Mouse (Mus musculus) gastrocnemius, postnatal 14 days (tissue): ENCODE measurements around the gene Hist1h2ae. TPM values are rescaled to one million over a fixed set of nuclear protein-coding genes. Genes with fewer than 3 reads are reported as not detected.
"Not testable (repeated sequence)": the region's sequence is repeated elsewhere in the genome, so short reads cannot be mapped to it uniquely, and the experiment has no call there.

Experiments used
- DNase-seq: peaks from one replicate; pipeline ENCODE4 v3.0.0; 2021; ENCODE audit warnings: mixed read lengths
- intact Hi-C: fragments of 180-260 bp; cut with DNase I; formaldehyde crosslinking; loops from one replicate; pipeline ENCODE4 v1.15.1; 2025; ENCODE audit warnings: low total_unique reads
- total RNA-seq, 2 experiments: library from RNA; stranded (reverse); gene quantifications; 2 replicates each; pipeline ENCODE4 v1.2.3; 2021

Gene Hist1h2ae
- total RNA-seq, 2 experiments from 2014 or later = 15.2 to 16.6 TPM

DNA sequence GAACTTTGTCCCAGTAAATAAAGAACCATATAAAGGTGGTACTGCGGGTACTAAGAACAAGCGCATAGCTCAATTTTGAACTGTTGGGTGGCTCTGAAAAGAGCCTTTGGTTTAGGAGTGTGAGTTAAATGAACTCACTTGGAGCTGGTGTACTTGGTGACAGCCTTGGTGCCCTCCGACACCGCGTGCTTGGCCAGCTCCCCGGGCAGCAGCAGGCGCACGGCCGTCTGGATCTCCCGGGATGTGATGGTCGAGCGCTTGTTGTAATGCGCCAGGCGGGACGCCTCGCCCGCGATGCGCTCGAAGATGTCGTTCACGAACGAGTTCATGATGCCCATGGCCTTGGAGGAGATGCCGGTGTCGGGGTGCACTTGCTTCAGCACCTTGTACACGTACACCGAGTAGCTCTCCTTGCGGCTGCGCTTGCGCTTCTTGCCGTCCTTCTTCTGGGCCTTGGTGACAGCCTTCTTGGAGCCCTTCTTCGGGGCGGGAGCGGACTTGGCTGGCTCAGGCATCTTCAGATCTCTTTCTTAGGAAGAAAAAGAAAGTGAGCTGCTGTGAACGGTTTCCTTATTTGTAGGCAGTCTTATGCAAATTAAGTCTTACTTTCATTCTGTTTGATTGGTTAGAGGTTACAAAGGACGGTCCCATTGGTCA is 14.6 kb upstream of the Hist1h2ae start:
- peak; percentile 46 for DNase-seq
- intact Hi-C loops = not testable (repeated sequence)

DNA sequence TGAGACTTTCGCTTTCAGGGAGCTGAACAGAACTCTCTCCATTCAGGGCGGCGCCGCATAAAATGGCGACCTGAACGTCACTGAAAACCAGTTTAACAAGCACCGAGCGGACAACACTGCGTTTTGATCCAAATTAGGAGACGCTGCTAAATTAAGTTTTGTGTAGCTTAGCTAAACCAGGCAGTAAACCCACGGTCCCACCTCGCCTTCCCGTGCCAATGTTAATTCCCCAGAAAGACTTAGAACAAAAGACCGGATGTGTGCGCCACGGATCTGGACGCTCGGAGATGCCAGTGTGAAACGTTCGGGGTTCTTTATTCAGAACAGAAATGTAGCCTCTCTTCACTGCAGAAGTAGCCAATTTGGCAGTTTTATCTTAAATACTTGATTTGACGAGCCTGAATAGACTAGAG is 14.0 kb upstream of the Hist1h2ae start:
- intact Hi-C loops = no loop called here
- peak; percentile 71 for DNase-seq

DNA sequence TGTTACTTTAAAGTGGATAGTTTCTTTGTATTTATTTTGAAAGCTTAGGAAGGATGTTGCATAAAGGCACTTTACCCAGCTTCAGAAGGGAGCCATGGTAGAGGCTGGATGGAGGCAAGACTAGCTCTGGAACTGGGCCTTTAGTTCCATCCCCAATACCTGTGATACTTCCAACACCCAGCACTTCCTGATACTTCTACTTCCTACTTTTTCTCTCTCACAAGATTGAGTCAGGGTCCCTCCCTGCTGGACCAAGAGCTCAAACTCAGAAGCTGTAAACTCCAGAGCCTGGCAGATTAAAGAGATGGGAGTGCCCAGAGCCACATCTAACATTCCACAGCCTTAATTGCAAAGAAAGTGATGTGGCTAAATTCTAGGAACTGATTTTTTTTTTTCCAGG is 13.3 kb upstream of the Hist1h2ae start:
- intact Hi-C loops = no loop called here
- DNase-seq = no peak

DNA sequence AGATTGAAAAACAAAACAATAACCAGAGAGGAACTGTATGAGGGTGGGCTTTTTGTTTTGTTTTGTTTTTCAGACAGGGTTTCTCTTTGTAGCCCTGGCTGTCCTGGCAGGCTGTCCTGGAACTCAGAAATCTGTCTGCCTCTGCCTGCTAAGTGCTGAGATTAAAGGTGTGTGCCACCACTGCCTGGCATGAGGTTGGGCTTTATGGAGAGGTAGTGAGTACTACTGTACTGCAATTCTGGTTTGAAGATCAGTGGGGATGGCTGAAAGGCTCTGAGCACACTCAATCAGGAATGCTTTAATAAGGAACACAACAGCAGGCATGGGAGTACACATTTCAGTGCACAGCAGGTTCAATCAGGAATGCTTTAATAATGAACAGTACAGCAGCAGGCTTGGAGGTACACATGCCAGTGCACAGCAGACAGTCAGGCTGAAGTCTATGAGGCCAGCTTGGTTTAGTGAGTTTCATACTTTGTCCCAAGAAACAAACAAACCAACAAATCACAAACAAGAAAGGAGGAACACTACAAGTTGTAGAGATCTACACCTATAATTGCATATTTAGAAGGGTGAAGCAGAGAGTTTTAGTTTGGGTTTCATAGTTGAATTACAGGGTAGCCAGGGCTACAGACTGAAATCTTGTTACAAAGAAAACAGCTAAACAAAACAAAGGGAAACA is 12.5 kb upstream of the Hist1h2ae start:
- DNase-seq = no peak
- intact Hi-C loops = no loop called here

DNA sequence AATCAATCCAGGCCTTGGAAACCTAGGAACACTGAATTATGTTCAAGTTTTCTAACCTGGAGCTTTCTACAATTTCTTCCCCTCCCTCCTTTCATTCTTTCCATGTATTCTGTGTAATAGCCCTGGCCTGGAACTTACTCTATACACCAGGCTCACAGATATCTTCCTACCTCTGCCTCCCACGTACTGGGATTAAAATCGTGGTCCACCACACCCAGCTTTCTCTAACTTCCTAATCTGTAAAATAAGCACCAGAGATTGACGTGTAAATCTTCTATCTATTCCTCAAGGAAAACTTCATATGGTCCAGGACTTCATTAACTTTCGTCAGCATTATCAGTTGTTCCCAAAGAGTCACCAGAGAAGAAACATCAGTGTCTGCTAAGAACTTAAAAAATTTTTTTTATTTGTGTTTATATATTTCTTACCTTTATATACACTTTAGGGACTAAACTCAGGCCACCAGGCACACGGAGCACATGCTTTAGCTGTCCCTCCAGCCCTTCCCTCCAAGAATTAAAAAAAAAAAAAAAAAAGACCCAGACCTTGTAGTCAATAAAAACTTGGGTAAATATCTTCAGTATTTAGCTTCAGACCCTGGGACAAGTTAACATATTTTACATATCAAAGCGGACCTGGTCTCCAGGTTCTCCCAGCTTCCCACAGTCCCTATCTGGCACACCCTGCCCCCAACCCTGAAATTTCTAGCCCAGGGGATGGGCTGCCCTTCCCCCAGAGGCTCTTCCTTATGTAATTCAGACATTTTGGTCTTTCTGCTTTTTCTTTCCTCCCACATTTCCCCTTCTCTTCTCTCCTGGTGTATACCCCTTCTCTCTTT is 11.4 kb upstream of the Hist1h2ae start:
- no peak for DNase-seq
- intact Hi-C loops = no loop called here

DNA sequence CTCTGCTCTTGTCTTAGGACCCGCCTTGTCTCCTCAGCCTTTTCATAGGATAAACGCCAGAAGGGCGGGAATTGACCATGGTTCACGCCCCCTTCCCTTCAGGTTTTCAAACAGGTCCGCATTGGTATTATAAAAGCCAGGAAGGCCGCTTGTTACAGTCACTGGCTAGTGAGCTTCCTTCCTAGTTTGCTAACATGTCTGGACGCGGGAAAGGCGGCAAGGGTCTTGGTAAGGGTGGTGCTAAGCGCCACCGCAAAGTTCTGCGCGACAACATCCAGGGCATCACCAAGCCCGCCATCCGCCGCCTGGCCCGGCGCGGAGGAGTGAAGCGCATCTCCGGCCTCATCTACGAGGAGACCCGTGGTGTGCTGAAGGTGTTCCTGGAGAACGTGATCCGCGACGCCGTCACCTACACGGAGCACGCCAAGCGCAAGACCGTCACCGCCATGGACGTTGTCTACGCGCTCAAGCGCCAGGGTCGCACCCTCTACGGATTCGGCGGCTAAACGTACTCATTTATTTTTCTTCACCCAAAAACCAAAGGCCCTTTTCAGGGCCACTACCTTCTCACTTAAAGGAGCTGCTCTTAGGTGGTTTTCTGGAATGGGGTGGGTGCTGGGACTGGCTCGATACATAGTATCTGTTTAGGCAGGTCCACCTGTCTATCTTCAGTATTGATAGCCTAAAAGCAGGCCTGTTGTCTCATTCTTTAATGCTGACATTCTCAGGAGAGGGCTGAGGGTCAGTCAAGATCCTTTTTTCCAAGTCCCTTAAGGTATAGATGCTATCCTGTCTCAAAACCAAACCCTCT is 10.6 kb upstream of the Hist1h2ae start, which contains the start of gene Hist1h4d:
Gene Hist1h4d (plus strand): TSS at position 191 of the 811 bp plus-strand sequence.
- intact Hi-C loops = no loop called here
- peak; percentile 87 for DNase-seq

DNA sequence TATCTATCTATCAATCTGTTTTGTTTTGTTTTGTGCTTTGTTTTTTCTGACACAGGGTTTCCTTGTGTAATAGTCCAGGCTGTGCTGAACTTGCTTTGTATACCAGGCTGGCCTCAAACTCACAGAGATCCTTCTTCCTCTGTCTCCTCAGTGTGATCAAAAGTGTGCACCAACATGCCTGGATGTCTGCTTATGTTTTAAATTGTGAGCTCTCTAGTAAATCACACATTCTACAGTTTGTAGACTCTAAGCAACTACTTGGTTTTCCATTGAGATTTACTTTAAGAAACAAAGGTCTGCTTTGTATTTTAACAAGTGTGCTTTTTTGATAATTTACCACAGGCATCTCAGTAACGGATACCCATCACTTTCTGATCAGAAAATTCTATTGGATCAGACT is 6.8 kb upstream of the Hist1h2ae start:
- intact Hi-C loops = no loop called here

DNA sequence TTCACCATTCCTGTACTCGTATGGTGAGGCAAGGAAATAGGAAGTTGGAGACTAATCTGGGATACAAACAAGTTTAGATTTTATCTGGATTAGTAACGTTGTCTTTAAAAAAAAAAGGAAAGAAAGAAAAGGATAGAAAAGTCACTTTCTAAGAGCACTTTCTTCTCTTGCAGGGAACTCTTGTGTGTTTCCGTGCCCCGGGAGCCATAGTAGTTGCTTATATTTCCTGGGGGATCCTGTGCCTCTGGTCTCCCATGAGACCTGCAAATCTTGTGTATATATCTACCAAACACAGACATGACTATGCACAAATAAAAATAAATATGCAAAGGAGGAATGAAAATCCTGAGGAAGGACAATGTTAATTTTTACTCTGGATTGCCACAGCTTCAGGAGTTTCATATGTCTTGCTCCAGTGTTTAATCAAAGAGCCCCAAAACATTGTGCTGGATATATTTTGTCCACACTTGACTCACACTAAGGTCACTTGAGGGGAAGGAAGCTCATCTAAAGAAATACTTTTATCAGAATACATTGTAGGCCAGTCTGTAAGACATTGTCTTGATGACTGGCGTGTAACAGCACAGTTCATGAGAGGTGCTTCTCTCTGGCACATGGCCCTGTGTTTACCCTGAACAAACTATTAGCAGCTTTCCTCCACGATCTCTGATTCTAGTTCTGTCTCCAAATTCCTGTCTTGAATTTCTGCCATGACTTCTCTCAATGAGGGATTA is 6.1 kb upstream of the Hist1h2ae start:
- intact Hi-C loops = no loop called here
- DNase-seq = no peak

More for the DNA sequence above, 6.8 kb upstream of the Hist1h2ae start:
- no peak for DNase-seq

DNA sequence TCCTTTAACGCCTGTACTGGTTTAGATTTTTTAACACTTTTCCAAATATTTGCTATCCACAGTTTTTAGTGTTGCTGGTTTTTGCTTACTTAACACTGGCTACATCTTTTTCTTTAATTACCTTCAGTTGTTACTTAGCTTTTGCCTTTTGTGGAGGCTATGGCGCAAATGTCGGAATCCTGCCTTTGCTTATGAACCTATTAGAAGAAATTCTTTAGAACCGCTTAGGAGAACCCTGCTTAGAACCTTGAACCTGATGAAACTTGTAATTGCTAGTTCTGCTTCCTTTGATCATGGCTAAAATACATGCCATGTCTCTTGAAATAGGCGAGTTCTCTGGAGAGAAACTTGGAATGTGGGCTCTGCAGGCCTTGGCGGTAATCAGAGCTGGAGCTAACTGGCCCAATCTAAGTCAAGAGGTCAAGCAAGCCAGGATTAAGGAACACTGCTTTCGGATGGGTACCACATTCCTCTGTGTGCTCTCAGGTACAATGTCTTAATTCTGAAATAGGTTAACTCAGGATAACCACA is 5.4 kb upstream of the Hist1h2ae start:
- DNase-seq = no peak

DNA sequence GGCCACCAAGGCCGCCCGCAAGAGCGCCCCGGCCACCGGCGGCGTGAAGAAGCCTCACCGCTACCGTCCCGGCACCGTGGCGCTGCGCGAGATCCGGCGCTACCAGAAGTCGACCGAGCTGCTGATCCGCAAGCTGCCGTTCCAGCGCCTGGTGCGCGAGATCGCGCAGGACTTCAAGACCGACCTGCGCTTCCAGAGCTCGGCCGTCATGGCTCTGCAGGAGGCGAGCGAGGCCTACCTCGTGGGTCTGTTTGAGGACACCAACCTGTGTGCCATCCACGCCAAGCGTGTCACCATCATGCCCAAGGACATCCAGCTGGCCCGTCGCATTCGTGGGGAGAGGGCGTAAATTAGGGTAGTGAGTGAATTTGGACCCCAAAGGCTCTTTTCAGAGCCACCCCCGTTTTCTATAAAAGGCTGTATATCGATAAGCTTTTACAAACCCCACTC is 4.9 kb upstream of the Hist1h2ae start:
- intact Hi-C loops, DNase-seq: not testable (repeated sequence)

More for the DNA sequence above, 5.4 kb upstream of the Hist1h2ae start:
- intact Hi-C loops = no loop called here

DNA sequence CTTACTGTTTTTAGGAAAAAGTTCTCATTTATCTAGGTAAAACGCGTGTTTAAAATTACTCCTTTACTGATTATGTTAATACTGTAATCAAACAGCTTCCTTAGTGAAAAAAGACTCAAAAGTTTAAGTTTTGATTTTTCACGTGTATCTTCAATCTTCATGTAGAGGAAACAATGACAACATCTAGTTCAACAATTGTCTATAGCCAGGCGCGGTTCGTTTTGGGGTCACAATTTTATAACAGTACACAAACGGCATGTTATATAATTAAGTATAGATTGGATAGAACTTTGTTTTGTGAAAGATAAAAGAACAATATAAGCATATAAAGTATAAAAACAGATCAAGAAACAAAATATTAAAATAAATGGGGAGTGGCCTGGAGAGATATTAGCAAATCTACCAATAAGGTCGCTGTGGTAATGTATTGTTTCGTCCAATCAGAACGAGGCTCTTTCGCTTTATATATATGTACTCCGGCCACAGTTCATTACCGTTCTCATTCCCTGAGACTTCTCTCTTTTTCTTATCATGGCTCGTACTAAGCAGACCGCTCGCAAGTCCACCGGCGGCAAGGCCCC is 4.3 kb upstream of the Hist1h2ae start, which contains the start of gene Hist1h3d:
Gene Hist1h3d (plus strand): TSS at position 493 of the 581 bp plus-strand sequence.
- no peak for DNase-seq

DNA sequence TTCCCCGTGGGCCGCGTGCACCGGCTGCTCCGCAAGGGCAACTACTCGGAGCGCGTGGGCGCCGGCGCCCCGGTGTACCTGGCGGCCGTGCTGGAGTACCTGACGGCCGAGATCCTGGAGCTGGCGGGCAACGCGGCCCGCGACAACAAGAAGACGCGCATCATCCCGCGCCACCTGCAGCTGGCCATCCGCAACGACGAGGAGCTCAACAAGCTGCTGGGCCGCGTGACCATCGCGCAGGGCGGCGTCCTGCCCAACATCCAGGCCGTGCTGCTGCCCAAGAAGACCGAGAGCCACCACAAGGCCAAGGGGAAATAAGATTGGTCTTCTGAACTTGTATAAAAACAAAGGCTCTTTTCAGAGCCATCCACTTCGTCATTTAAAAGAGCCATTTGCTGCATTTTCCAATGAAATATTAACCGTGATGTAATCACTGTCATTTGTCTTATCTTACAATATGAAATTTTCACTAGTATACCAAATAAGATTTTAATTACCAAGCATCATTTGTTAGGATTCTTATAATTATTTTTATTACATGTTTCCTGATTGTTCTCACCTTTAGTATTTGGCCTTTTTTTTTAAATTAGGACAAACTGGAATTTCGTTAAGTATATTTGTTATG is 3.6 kb upstream of the Hist1h2ae start:
- intact Hi-C loops, DNase-seq: not testable (repeated sequence)

More for the DNA sequence above, 4.3 kb upstream of the Hist1h2ae start, which contains the start of gene Hist1h3d:
- intact Hi-C loops = no loop called here

DNA sequence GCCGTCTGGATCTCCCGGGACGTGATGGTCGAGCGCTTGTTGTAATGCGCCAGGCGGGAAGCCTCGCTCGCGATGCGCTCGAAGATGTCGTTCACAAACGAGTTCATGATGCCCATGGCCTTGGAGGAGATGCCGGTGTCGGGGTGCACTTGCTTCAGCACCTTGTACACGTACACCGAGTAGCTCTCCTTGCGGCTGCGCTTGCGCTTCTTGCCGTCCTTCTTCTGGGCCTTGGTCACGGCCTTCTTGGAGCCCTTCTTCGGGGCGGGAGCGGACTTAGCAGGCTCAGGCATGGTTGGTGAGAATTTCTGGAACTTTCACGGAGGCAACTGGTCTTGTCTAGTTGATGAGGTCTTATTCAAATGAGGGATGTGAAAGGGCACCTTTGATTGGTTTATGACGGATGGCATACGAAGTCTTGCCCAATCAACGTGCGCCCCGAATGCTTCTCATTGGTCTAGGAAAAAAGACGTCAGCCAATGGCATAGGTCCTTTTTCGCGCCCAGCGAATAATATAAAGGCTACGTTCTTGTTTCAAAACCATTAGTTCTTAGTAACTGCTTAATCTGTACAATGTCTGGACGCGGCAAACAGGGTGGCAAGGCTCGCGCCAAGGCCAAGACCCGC is 3.0 kb upstream of the Hist1h2ae start, which contains the start of the genes Hist1h2bf and Hist1h2ad:
Gene Hist1h2bf (minus strand): TSS at position 299 of the 627 bp plus-strand sequence.
Gene Hist1h2ad (plus strand): TSS at position 484 of the 627 bp plus-strand sequence.
- intact Hi-C loops = not testable (repeated sequence)
- peak; percentile 86 for DNase-seq

DNA sequence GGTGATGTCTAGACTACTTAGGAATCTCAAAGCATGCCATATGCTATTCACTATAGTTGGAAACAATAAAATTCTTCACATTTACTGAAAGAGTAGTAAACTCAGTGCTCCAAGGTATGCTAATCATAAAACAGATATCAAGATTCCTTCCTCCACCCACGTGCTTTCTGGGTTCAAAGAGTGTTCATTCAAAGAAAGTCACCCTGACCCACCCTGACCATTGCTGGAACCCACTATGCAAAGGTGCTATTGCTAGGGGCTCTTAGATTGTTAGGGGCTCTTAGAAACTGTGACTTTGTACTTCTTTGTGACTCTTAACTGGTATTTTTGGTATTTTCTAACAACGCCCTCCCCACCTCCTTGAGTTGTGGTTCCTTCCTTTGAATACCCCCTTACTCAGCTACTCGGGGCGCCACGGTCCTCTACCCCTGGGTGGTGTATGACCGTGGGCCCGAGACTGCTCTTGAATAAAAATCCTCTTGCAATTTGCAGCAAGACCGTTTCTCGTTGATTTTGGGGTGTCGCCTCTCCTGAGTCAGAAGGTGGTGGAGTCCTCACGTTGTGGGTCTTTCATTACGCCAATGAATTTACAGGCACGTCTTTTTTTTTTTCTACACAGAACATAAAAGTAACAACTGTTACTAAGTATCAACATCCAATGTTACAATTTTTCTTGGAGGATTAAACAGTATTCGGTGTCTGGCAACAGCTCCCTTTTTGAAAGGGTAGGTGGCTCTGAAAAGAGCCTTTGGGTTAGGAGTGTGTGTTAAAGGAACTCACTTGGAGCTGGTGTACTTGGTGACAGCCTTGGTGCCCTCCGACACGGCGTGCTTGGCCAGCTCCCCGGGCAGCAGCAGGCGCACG is 2.2 kb upstream of the Hist1h2ae start:
- intact Hi-C loops, DNase-seq: not testable (repeated sequence)

DNA sequence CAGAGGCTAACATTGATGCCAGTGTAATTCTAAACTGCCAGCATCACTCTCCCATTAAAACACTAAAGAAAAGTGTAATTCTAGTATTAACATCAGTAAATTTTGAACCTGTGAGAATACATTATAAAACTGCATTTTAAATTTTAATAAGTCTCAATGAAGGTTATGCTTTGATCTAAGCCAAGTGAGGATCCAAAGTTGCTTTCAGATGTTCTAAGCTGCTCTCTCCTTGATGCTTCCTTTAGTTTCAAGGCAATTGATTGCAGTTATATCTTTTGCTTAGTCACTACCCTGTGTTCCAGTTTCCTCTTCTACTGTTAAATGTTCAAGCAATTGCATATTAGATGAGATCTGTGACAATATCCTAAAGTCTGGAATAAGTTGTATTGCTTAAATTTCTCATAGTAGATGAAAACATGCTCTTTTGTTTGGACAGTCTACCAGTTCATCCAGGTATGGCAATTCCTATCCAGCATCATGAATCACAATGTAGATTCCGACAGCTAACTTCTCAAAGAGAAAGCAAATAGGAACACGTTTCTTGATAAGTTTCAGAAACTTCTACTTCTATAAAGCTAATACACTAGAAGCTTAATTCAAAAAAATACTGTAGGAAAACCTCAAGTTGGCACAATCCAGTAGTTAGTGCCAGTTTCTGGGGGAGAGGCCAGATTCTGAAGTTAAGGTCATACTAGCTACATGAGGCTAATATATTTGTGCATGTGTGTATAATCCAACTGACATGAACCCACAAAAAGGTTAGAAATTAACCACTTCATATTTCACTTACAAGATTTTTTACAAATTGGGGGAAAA is 1.4 kb upstream of the Hist1h2ae start:
- no peak for DNase-seq
- intact Hi-C loops = no loop called here
